Mouse (Mus musculus) heart, adult 2 months (tissue): ENCODE measurements around the gene Oasl1. TPM values are rescaled to one million over a fixed set of nuclear protein-coding genes. Genes with fewer than 3 reads are reported as not detected.
A peak's percentile ranks its signal among the peaks of the same experiment; 100 is the strongest.
"Not testable (repeated sequence)": the region's sequence is repeated elsewhere in the genome, so short reads cannot be mapped to it uniquely, and the experiment has no call there.

Experiments
- DNase-seq, 2 experiments: peaks; one replicate each; pipeline ENCODE4 v3.0.0; 2021
- H3K27ac ChIP-seq: fragments of 200-600 bp; 2 replicates; pipeline ENCODE4 v1.8.1; 2022
- H3K27me3 ChIP-seq: fragments of 200-500 bp; 2 replicates; pipeline ENCODE4 v1.6.1; 2012; ENCODE audit warnings: mild to moderate bottlenecking, low read length, inconsistent platforms, mixed read lengths; ENCODE audit not compliant: control insufficient read depth, insufficient read depth
- H3K36me3 ChIP-seq: fragments of 200-500 bp; 2 replicates; pipeline ENCODE4 v1.6.1; 2012; ENCODE audit warnings: low read length, inconsistent platforms; ENCODE audit not compliant: control insufficient read depth, insufficient read depth
- H3K4me1 ChIP-seq: fragments of 200-500 bp; 2 replicates; pipeline ENCODE4 v1.6.1; 2011; ENCODE audit warnings: low read length; ENCODE audit not compliant: control insufficient read depth, insufficient read depth
- H3K4me3 ChIP-seq: fragments of 200-600 bp; 2 replicates; pipeline ENCODE4 v1.8.1; 2022
- H3K79me2 ChIP-seq: fragments of 200-500 bp; replicated peaks from 2 replicates; pipeline ENCODE4 v1.6.1; 2012; ENCODE audit warnings: mild to moderate bottlenecking, inconsistent platforms, low read length, moderate library complexity, mixed read lengths; ENCODE audit not compliant: control insufficient read depth, insufficient read depth
- H3K9ac ChIP-seq: fragments of 200-500 bp; 2 replicates; pipeline ENCODE4 v1.6.1; 2012; ENCODE audit warnings: low read depth, mild to moderate bottlenecking, control low read depth, inconsistent platforms, low read length, mixed read lengths
- CTCF ChIP-seq: fragments of 200-600 bp; IDR thresholded peaks from 2 replicates; pipeline ENCODE4 v1.8.1; 2022; ENCODE audit warnings: antibody characterized with exemption, mild to moderate bottlenecking, moderate library complexity
- EP300 ChIP-seq: fragments of 200-500 bp; IDR thresholded peaks from 2 replicates; pipeline ENCODE4 v1.6.1; 2011; ENCODE audit warnings: low read depth, low read length, control low read depth; ENCODE audit not compliant: insufficient read depth
- POLR2A ChIP-seq: fragments of 200-500 bp; IDR thresholded peaks from 2 replicates; pipeline ENCODE4 v1.6.1; 2011; ENCODE audit warnings: mild to moderate bottlenecking, low read depth, low read length, control low read depth; ENCODE audit not compliant: insufficient read depth
- WGBS: fragments of 180-500 bp; shearing (Covaris S2); methylation state at CpG from one replicate; pipeline ENCODE4 v1.1.7; 2018; 5-methylcytosine and 5-hydroxymethylcytosine counted together
- intact Hi-C: fragments of 180-260 bp; cut with DNase I; formaldehyde crosslinking; loops from one replicate; pipeline ENCODE4 v1.15.1; 2025
- polyA plus RNA-seq: library from polyadenylated mRNA; depleted of rRNA; stranded (reverse); fragments of >200 nt; gene quantifications from 2 replicates; pipeline ENCODE4 v1.2.3, GENCODE M21; 2012
- total RNA-seq, 2 experiments: library from RNA; stranded (reverse); gene quantifications; 2 replicates each; pipeline ENCODE4 v1.2.3; 2021

Gene Oasl1
- total and polyA plus RNA-seq, 3 experiments: 0.91 to 1.5 (median 1.0) TPM

- H3K27ac ChIP-seq: no peak overlapping the region
- no peak for DNase-seq
- H3K4me1 ChIP-seq: 0 out of 2 replicates have a peak, but pooled peaks cover 1% of the 10 kb centered on the region
- H3K9ac ChIP-seq: no peak overlapping the region
- no peak for TF ChIP-seq POLR2A
- no peaks in the 10 kb centered on the region for H3K79me2 ChIP-seq
- no peaks in the 10 kb centered on the region for H3K36me3 ChIP-seq
- intact Hi-C loops: no loop called here
- WGBS: 49% methylated on average over 5 of the region's 5 CpGs
- H3K27me3 ChIP-seq: no peaks in the 10 kb centered on the region
- H3K4me3 ChIP-seq: no peak overlapping the region
Observed at GRCm38 (mm10) chr5:114931626-114932025, 8.6 kb downstream of the Oasl1 start.

- no peaks in the 10 kb centered on the region for H3K79me2 ChIP-seq
- 85% methylated on average over 8 of the region's 8 CpGs for WGBS
- no peaks in the 10 kb centered on the region for H3K27me3 ChIP-seq
- no peak overlapping the region for H3K4me3 ChIP-seq
- no peak overlapping the region for H3K9ac ChIP-seq
- H3K4me1 ChIP-seq: no peaks in the 10 kb centered on the region
- TF ChIP-seq EP300 (no peak), POLR2A (no peak), CTCF (no peak)
- no peak for DNase-seq
- no peak overlapping the region for H3K27ac ChIP-seq
- no peaks in the 10 kb centered on the region for H3K36me3 ChIP-seq
- intact Hi-C loops: no loop called here
Observed at GRCm38 (mm10) chr5:114933206-114933605, 10.2 kb downstream of the Oasl1 start.

GRCm38 (mm10) chr5:114935838-114936237 lies 12.8 kb downstream of the Oasl1 start:
- Histone ChIP-seq H3K9ac (no peak overlapping the region), H3K36me3 (no peaks in the 10 kb centered on the region), H3K27me3 (no peaks in the 10 kb centered on the region), H3K27ac (no peak overlapping the region), H3K4me3 (no peak overlapping the region), H3K4me1 (no peaks in the 10 kb centered on the region), H3K79me2 (no peaks in the 10 kb centered on the region)
- TF ChIP-seq POLR2A (no peak), EP300 (no peak), CTCF (no peak)
- intact Hi-C loops: no loop called here
- DNase-seq: no peak
- WGBS: 57% methylated on average over 3 of the region's 3 CpGs

- intact Hi-C loops, H3K4me3 ChIP-seq, H3K27ac ChIP-seq, H3K79me2 ChIP-seq, H3K36me3 ChIP-seq, H3K27me3 ChIP-seq, H3K4me1 ChIP-seq, H3K9ac ChIP-seq, DNase-seq: not testable (repeated sequence)
- peak; percentile 35 for TF ChIP-seq CTCF
- 49% methylated on average over 3 of the region's 3 CpGs for WGBS
Observed at GRCm38 (mm10) chr5:114941138-114941537, 18.1 kb downstream of the Oasl1 start.

- no peaks in the 10 kb centered on the region for H3K79me2 ChIP-seq
- H3K4me3 ChIP-seq: peak within 1 kb of the TSS; percentile 94
- H3K36me3 ChIP-seq: peaks cover 2% of the 10 kb centered on the region; the same call in 1 of the 2 replicates
- TF ChIP-seq EP300: no peak
- peak; percentile 46 for TF ChIP-seq CTCF
- TF ChIP-seq POLR2A: peak; percentile 82
- peak within 1 kb of the TSS; percentile 66 for H3K9ac ChIP-seq
- no peaks in the 10 kb centered on the region; the same call in 1 of the 2 replicates for H3K4me1 ChIP-seq
- no peaks in the 10 kb centered on the region for H3K27me3 ChIP-seq
- peak within 1 kb of the TSS; percentile 78 for H3K27ac ChIP-seq
- intact Hi-C loops: no loop called here
- peak; percentile 84 to 87 for DNase-seq
- WGBS: 1% methylated on average over 39 of the region's 39 CpGs
Observed at GRCm38 (mm10) chr5:114942074-114942765, 19.2 kb downstream of the Oasl1 start, which contains the start of gene 2210016L21Rik. TSS of gene 2210016L21Rik (plus strand) at chr5:114942158.

GRCm38 (mm10) chr5:114942766-114943130 lies 19.7 kb downstream of the Oasl1 start:
- no peaks in the 10 kb centered on the region; the same call in 1 of the 2 replicates for H3K4me1 ChIP-seq
- H3K4me3 ChIP-seq: peak overlapping the region; percentile 94
- DNase-seq: no peak
- TF ChIP-seq POLR2A (no peak), EP300 (no peak), CTCF (no peak)
- H3K36me3 ChIP-seq: peaks cover 2% of the 10 kb centered on the region; the same call in 1 of the 2 replicates
- H3K27me3 ChIP-seq: no peaks in the 10 kb centered on the region
- H3K79me2 ChIP-seq: no peaks in the 10 kb centered on the region
- H3K9ac ChIP-seq: no peak overlapping the region
- WGBS: 52% methylated on average over 4 of the region's 4 CpGs
- intact Hi-C loops: no loop called here
- H3K27ac ChIP-seq: no peak overlapping the region; the same call in 1 of the 2 replicates
